21 mouse cellular contexts compared by ENCODE assay signal in genomic region chr6:107998921-107999690, GRCm38 (mm10).
DNase-seq lines count a peak whose midpoint lies in the region; ATAC-seq and TF ChIP-seq lines count a peak whose summit lies in the region.
"Had no signal": no experiment of that assay in that cellular context is flagged by ENCODE, and none has a peak within 500 bp of the region (broad histone marks: within the 10 kb centered on the region; RNA-seq: fewer than 3 reads in every experiment).

No protein-coding gene starts in this region.

- no peak overlapping the region for H3K4me2 ChIP-seq in hindbrain, postnatal 0 days (ENCODE audit: low read depth, low read length)
- no peak overlapping the region for H3K4me2 ChIP-seq in hindbrain, embryonic 13.5 days
- H3K4me2 ChIP-seq: embryonic facial prominence, embryonic 15.5 days; forebrain, embryonic 13.5 days; limb, embryonic 12.5 days; neural tube, embryonic 13.5 days had no signal

- DNase-seq in hindbrain, postnatal 0 days (ENCODE audit: low spot score), result peak; percentile 69
- DNase-seq in cerebellum, adult 11-12 months, result peak; percentile 85
- peak; percentile 77 to 83 for DNase-seq in cerebellum, postnatal 14 days
- DNase-seq in layer of hippocampus, postnatal 10 days (ENCODE audit: low spot score in 2 of 2), result peak; percentile 18 to 38
- no peak for DNase-seq in kidney, postnatal 14 days
- DNase-seq in adrenal gland, adult 8-10 months, result no peak
- DNase-seq: adrenal gland, postnatal 25 days; embryo, embryonic 11 days; right cerebral cortex, postnatal 25 days had no signal

- 56% methylated on average over 8 of the region's 8 CpGs for WGBS in hindbrain, postnatal 0 days
- 86% methylated on average over 8 of the region's 8 CpGs for WGBS in hindbrain, embryonic 13.5 days

- H3K4me1 ChIP-seq in hindbrain, postnatal 0 days (ENCODE audit: insufficient read depth, low read length), result no peaks in the 10 kb centered on the region
- H3K4me1 ChIP-seq in hindbrain, embryonic 13.5 days (replicated peaks), result no peaks in the 10 kb centered on the region
- H3K4me1 ChIP-seq: embryonic facial prominence, embryonic 15.5 days; forebrain, embryonic 13.5 days; limb, embryonic 12.5 days; neural tube, embryonic 13.5 days had no signal

- TF ChIP-seq CTCF in hindbrain, postnatal 0 days (IDR thresholded peaks at IDR 0.05; ENCODE audit: low read depth), result no peak

- no peak overlapping the region for H3K27ac ChIP-seq in hindbrain, postnatal 0 days
- no peak overlapping the region for H3K27ac ChIP-seq in hindbrain, embryonic 13.5 days
- H3K27ac ChIP-seq: embryonic facial prominence, embryonic 15.5 days; forebrain, embryonic 13.5 days; kidney, postnatal 0 days; left cerebral cortex, adult 2 months; limb, embryonic 12.5 days; liver, embryonic 14.5 days; neural tube, embryonic 13.5 days; stomach, postnatal 0 days had no signal

- peak; percentile 93 for ATAC-seq in hindbrain, postnatal 0 days
- ATAC-seq in hindbrain, embryonic 13.5 days (ENCODE audit: low FRiP score), result no peak
- ATAC-seq: activated CD4-positive, CD25-positive, alpha-beta regulatory T cell, adult 4 months; forebrain, embryonic 13.5 days; intestine, embryonic 16.5 days; Patski had no signal

- H3K36me3 ChIP-seq in hindbrain, postnatal 0 days (ENCODE audit: insufficient read depth, low read length), result no peaks in the 10 kb centered on the region
- no peaks in the 10 kb centered on the region for H3K36me3 ChIP-seq in hindbrain, embryonic 13.5 days
- H3K36me3 ChIP-seq: embryonic facial prominence, embryonic 15.5 days; limb, embryonic 12.5 days; neural tube, embryonic 13.5 days had no signal

- H3K4me3 ChIP-seq in hindbrain, postnatal 0 days (ENCODE audit: low read length), result no peak overlapping the region
- H3K4me3 ChIP-seq in hindbrain, embryonic 13.5 days, result no peak overlapping the region
- H3K4me3 ChIP-seq: embryonic facial prominence, embryonic 15.5 days; forebrain, embryonic 13.5 days; left cerebral cortex, adult 2 months; limb, embryonic 12.5 days; neural tube, embryonic 13.5 days had no signal

- H3K9ac ChIP-seq in hindbrain, postnatal 0 days (replicated peaks; ENCODE audit: low read length), result no peak overlapping the region
- no peak overlapping the region for H3K9ac ChIP-seq in hindbrain, embryonic 13.5 days
- H3K9ac ChIP-seq: embryonic facial prominence, embryonic 15.5 days; forebrain, embryonic 13.5 days; limb, embryonic 12.5 days; liver, embryonic 14.5 days; neural tube, embryonic 13.5 days had no signal

- no peaks in the 10 kb centered on the region for H3K27me3 ChIP-seq in hindbrain, postnatal 0 days (ENCODE audit: insufficient read depth, low read length)
- H3K27me3 ChIP-seq in hindbrain, embryonic 13.5 days, result no peaks in the 10 kb centered on the region
- H3K27me3 ChIP-seq: embryonic facial prominence, embryonic 15.5 days; forebrain, embryonic 13.5 days; limb, embryonic 12.5 days; neural tube, embryonic 13.5 days; Patski had no signal

- no peaks in the 10 kb centered on the region for H3K9me3 ChIP-seq in hindbrain, postnatal 0 days (ENCODE audit: low read length)
- no peaks in the 10 kb centered on the region for H3K9me3 ChIP-seq in hindbrain, embryonic 13.5 days
- H3K9me3 ChIP-seq: embryonic facial prominence, embryonic 15.5 days; forebrain, embryonic 13.5 days; limb, embryonic 12.5 days; neural tube, embryonic 13.5 days had no signal

Comparison
In these comparisons a context has a peak if more than half of its experiments do, and no peak if none do; other contexts are left out.
1. DNase-seq: peak in hindbrain, postnatal 0 days (single experiment), cerebellum, adult 11-12 months (single experiment), cerebellum, postnatal 14 days (2 of 2) and layer of hippocampus, postnatal 10 days (2 of 2); none in kidney, postnatal 14 days (single experiment) and adrenal gland, adult 8-10 months (single experiment).